Mouse (Mus musculus): ENCODE data around the gene Sh2b3. TPM values are rescaled to one million over a fixed set of nuclear protein-coding genes. Genes with fewer than 3 reads are reported as not detected.

Gene Sh2b3
- total RNA-seq, 2 experiments from 2014 or later = 38.2 to 38.7 TPM

DNA sequence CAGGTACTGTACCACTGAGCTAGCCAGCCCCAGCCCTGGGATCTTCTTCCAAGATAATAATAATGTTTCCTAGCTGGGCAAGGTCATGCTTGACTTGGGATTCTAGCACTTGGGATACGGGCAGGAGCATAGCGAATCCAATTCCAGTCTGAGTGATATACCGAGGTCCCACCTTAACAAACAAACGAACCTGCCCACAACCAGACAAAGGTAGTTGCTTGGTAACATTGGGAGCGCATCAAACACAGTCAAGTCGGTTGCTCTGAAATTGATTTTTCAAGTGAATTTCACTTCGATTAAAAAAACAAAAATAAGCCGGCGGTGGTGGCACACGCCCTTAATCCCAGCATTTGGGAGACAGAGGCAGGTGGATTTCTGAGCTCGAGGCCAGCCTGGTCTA is 8.9 kb upstream of the Sh2b3 start:
- intact Hi-C loops (cut with DNase I) = loop anchor here (10.0 kb wide), 1 partner anchor 52 kb away; no protein-coding TSS in a partner anchor
- no peak for DNase-seq

DNA sequence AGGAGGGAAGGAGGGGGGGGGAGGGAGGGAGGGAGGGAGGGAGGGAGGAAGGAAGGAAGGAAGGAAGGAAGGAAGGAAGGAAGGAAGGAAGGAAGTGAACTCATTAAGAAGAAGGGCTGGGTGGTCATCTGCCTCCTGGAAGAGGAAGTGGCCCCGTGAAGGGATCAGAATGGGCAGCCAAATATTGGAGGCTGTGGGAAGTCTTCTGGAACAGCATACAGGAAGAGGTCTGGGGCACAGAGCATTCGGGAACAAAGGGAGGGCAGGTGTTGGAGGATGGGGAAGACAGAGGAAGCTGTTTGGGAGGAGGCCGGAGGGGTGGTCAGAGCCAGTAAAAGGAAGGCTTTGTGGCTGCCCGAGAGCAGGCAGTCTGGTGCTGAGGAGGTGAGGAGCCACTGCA is 7.9 kb upstream of the Sh2b3 start:
- DNase-seq = no peak
- intact Hi-C loops (cut with DNase I) = loop anchor here (10.0 kb wide), 1 partner anchor 51 kb away; no protein-coding TSS in a partner anchor

DNA sequence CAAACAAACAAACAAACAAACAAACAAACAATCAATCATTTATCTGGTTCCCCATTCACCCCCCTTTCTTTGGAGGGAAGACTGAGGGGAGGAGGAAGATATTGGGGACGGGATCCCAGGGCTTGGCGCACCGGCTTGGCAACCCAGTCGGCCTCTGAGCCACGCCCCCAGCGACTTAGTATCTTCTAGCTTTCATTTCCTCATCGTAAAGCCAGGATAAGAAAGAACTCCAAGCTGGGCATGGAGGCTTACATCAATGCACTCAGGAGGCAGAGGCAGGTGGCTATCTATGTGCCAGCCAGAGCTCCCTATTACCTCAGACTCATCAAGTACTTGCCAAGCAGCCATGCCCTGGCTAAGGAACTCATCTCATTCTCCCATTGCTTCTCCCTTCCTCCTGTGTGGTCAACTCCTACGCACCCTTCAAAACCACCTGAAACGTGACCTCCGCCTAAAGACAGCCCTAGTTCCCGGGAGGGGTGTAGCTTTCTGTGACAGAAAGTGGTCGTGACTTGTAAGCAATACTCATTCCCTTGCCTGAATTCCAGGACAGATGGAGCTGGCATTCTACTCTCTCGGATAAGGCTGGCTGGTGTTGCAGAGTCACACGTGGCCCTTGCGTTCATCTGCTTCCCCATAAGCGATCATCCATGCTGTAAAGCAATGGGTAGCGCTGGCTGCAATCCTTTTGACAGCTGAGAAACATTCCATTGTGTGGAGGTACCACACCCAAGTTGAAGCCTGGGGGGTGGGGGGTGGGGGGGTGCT is 5.9 kb upstream of the Sh2b3 start:
- DNase-seq = no peak
- intact Hi-C loops (cut with DNase I) = loop anchor here (2.0 to 10.0 kb wide), 3 partner anchors 29 to 131 kb away; partner anchors contain the start of gene Atxn2

DNA sequence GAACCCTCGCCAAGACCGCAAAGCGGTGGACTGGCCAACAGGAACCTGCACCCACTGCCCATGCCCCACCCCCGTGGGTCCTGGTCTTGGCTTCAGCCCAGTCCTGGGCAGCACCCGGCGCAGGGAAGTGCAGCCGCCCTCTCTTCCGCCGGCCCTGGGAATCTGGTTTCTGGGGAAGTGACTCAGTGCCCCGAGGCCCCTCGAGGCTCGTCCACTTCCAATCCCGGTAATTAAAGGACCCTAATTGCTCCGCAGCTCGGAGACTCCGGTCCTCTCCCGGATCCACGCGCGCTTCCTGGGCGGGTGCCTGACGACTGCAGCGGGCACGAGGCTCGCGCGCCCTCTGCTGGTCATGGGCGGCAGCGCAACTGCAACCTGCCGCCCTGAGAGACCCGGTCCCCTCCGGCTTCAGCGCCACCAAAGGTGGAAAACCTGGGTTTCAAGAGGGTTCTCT is 5.2 kb upstream of the Sh2b3 start:
- peak; percentile 88 to 92 for DNase-seq
- intact Hi-C loops (cut with DNase I) = loop anchor here (2.0 to 10.0 kb wide), 3 partner anchors 28 to 130 kb away; partner anchors contain the start of gene Atxn2

DNA sequence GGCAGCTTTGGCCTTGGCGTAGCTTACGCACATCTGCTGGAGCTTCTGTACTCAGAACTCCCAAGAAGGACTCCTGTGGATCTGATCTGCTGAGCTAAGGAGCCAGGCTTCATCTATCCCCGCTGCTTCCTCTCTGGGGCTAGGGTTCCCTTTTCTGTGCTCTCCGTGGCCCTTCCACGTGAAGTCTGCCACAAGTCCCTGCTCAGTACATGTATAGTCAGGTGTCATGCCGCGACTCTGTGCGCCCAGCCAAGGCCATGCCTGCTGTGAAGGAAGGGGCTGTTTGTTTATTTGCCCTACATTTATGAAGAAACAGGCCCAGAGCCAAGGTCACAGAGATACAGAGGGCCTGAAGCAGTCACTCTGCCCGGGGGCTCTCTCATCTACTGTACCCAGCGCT is 4.5 kb upstream of the Sh2b3 start:
- intact Hi-C loops (cut with DNase I) = loop anchor here (2.0 to 10.0 kb wide), 3 partner anchors 27 to 130 kb away; partner anchors contain the start of gene Atxn2
- no peak for DNase-seq

DNA sequence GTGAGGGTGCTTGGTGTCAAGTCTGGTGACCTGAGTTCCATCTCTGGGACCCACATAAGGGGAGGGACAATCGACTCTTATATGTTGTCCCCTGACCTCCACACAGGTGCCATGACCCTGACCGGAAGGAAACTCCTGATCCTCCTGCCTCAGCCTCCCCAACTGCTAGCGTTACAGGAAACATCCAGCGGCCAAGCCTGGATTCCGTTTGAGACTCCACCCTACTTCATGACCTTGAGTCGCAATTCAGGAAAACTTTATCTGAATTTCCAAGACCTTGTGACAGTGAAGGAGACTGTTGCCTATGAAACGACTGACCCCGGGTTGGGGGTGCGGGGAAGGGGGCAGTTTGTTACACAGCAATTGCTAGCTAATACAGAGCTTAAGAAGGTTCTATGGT is 4.1 kb upstream of the Sh2b3 start:
- DNase-seq = no peak
- intact Hi-C loops (cut with DNase I) = loop anchor here (5.0 to 10.0 kb wide), 2 partner anchors 47 to 129 kb away; partner anchors contain the start of gene Atxn2

DNA sequence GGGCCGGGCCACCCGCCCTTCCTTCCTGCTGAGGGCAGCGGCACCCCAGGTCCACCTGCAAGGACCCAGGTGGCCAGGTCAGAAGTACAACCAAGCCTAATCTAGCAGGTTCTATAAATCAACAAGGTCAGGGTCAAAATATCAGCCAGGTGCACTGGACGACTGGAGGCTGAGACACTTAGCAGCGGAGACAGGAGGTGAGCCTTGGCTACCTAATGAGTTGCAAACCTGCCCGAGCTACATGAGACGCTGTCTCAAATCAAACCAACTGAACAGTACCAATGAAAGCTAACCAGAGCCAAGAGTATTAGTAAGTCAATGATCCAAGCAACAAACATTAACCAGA is 1.7 kb upstream of the Sh2b3 start:
- intact Hi-C loops (cut with DNase I) = no loop called here
- no peak for DNase-seq

DNA sequence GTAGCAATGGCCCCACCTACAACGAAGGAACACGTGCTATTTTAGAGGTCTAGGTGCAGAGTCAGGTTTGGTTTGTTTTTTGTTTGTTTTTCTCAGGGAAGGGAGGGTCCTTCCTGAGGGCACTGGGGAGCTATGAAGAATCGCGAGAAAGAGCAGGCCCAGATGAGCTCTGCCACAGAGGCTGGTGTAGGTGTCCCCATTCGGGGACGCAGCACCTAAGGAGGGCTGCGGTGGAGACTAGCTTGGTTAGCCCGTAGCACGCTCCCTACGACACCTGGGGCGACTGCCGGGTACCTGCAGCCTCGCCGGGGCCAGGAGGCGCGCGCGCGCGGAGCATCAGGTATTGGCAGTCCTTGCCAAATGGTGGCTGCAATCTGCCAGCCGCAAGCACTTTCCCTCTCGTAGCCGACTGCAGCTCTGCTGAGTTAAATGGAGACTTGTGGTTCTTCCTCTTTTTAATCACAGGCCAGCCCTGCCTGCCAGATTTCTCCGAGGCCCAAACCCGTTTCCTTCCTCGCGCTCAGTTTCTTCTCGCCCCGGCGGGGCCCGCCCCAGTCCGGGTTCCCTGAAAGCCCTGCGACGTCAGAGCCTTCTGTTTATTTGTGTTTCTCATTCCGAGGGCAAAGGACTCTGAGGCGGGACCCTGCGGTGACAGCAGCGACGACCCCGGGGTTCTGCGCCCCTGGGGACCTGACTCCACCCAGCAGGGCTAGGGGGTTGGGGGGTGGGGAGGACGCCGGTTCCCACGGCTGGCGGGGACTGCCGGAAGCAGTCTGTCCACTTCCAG is 1.1 kb upstream of the Sh2b3 start:
- peak; percentile 76 to 79 for DNase-seq
- intact Hi-C loops (cut with DNase I) = no loop called here

DNA sequence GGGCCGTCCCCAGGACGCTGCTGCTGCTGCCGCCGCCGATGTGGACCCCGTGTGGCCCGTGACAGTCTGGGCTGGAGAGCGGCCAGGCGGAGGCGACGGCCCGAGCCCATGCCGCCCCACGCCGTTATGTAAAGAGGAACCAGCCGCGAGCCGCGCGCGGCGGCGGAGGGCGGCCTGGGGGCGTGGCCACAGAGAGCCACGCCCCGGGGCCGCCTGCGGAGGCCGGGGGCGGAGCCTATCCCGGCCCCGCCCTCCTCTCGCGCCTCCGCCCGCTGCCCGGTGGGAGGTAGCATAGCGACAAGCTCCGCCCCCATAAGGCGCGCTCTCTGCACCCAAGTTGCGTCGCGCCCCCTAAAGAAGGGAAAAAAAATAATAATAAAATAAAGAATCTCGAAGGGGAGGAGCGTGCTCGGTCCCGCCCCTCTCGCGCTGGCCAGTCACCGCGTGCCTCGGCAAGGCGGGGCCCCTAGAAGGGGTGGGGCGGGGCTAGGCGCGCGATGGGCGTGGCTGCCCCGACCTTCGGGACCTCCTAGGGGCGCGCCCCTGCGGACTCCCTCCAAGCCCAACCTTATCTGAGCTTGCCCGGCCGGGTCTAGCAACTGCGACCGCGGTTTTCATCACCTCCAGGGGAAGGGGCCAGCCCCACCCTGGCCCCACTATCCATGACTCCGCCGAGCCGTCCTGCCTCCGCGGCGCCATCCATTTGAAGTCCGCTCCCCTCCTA is 592 bp downstream of the Sh2b3 start:
- peak; percentile 92 to 93 for DNase-seq
- intact Hi-C loops (cut with DNase I) = no loop called here

DNA sequence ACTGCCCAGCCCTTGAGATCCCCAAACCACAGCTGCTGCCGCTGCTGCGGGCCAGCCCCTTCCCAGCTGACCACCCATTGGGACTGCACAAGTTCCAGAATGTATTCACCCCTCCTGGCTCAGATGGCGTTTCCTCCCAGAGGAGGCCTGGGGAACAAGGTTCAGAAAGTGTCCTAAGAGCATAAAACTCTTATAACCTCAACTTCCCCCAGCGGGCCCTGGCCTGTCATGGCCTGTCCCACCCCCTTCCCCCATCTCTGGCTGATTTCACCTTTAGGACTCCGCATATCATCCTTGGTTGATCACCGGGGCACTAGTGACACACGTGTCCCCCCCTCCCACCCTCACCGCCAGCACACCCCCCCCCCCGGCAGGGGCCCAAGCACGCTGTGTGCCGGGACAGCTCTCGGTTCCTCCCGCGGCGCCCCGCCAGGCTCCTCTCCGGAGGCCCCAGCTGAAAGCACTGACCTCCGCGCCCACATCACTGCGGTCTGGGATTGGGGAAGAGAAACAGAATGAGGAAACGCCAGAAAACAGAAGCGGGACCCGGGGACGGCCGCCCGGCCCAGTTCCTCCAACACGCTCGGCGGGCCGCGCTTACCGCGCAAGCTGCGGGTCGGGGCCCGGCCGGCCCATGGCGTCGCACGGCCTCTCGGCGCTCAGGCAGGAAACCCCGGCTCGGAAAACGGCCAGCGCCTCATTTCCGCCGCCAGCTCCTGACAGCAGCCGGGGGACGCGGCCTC is 1.3 kb downstream of the Sh2b3 start:
- intact Hi-C loops (cut with DNase I) = no loop called here
- DNase-seq = peak; percentile 51 to 88

DNA sequence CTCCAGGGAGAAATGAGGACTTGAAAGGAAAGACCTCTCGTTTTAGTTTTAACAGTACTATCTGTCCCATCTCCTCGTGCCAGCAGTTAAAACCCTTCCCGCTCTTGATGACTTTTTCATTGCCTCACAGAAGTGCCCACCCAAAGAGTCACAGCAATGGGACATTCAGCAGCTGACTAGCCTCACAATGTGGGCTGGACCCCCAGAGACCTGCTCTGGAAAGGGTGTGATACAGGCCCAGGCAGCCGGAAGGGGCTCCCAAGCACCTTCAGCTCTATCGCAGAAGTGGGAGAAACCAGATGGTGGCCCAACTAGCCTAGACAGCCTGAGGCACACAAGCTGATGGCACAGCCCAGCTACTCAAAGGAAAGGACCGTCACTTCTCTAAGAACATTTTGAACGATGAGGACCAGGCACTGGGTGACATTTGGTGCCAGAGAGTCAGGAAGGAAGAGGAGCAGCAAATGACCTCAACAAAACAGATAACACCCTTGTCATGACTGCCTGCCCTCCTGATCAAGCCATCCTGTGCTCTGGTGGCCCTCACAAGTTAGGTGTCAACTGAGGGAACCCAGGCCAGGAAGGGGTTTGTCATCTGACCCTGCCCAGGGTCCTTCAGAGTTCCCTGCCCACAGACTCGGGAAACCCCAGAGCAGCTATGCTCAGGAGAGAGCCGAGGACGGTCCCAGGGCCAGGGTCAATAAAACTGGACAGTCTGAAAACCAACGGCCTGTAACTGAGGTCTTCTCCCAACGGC is 2.3 kb downstream of the Sh2b3 start:
- no peak for DNase-seq
- intact Hi-C loops (cut with DNase I) = no loop called here

DNA sequence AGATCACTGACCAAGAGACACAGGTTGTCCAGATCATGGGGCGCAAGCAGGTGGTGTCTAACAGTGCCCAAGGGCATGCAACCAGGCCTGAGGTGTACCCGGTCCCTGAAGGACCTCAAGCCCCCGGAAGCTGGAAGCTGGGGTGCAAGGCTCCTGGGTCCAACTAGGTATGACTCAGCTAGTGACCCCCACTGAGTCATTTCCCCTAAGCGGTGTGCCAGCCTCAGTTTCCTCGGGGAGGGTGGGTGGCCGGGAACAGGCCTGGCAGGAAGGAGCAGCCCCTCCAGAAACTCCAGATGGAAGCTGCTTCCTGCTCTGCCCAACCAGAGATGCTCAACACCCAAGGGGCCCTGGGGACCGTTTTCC is 3.2 kb downstream of the Sh2b3 start:
- DNase-seq = no peak
- intact Hi-C loops (cut with DNase I) = no loop called here

DNA sequence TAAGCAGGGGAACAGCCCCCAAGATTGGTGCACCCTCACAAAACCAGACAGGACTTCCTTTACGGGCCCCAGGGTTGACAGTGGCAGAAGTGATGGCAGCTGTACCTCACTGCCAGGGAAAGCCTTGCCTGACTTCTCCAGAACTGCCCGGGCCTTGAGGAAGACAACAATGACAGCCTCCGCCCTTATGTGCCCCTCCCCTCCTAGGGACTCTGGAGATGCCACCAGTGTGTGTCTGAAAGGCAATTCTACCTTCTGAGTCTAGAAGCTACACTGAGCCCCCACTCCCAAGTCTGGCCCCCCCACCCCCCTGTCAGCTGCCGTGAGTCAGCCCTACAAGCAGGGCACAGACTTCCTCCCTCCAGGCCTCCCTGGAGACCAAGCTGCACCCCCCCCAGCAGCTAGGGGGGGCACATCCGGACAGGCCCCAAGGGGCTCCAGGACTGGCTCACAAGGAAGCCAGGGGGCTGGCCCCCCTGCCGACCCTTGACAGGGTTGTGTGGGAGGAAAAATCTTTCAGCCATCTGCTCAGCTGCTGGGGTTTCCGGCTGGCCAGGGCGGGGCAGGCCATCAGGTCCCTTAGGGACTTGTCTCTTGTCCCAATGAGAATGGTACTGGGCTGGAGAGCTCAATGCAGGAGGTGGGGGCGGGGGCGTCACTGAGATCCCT is 3.7 kb downstream of the Sh2b3 start:
- peak; percentile 83 to 85 for DNase-seq
- intact Hi-C loops (cut with DNase I) = no loop called here

DNA sequence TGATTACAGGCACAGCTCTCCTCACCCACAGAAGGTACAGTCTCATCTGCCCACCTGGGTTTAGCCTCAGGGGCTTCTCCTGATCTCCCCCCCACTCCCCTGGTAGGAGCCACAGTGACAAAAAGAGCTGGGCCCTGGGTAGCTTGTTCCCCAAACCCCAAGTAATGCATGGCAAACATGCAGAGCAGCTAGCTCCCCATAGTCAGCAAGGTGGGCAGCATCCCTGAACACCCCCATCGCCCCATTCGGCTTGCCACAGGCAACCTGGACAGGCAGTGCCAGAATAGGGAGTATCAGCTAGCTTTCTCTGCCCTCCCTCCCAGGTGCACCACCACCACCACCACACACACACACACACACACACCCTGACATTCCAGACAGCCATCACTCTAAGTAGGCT is 4.3 kb downstream of the Sh2b3 start:
- intact Hi-C loops (cut with DNase I) = no loop called here
- DNase-seq = no peak

DNA sequence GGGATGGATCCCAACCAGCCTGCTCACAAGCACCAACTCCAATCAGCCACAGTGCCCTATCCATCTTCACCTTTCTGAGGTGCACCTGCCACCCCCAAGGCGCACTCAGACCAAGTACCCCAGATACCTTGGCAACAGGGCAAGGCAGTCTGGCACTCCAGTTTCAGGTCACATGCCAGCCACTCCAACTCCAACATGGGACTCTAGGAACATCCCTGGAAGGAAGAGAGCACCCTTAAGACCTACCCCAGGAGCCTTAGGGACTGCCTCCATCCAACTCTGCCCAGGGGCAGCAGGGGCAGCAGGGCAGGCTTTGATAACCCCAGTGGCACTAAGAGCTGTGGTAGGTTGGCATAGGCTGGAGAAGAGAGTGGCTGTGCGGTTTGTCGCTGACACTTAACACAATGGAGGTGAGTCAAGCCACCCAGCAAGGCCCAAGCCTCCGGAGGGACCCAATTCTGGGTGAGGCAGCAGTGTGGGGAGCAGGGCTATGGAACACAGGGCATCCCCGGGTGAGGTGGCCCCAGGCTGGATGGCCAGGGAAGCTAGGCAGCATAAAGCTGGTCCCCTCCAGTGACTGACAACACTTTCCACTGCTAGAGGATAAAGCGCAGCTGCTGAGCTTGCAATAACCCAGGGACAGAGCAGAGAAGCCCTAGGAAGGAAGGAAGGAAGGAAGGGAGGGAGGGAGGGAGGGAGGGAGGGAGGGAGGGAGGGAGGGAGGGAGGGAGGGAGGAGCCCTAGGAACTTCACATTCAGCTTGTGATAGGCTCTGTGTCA is 4.9 kb downstream of the Sh2b3 start:
- no peak for DNase-seq
- intact Hi-C loops (cut with DNase I) = no loop called here

DNA sequence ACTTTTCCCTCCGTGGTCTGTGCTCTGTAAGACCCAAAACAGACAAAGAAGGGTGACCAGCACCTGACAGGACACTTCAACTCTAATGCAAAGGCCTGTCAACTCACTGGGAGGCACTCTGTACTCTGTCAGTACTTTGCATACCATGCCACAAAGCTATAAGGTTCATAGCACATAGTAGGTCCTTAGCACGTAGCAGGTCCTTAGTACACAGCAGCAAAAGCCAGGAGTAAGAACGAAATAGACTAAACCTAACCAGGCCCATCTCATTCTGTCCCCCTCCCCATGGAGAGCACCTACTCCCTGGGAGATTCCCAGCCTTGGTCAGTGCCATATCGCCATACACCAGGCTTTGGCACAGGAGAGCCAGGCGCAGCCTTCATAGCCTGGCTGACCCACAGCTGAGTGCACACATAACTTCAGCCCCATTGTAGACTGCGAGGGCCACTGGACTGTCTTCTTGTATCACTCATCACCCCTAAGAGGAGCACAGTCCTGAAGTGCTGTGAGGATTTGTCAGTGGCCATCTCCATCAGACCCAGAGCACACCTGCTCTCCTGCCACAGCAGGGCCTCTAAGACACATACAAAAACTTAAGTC is 6.3 kb downstream of the Sh2b3 start:
- intact Hi-C loops (cut with DNase I) = no loop called here
- no peak for DNase-seq

DNA sequence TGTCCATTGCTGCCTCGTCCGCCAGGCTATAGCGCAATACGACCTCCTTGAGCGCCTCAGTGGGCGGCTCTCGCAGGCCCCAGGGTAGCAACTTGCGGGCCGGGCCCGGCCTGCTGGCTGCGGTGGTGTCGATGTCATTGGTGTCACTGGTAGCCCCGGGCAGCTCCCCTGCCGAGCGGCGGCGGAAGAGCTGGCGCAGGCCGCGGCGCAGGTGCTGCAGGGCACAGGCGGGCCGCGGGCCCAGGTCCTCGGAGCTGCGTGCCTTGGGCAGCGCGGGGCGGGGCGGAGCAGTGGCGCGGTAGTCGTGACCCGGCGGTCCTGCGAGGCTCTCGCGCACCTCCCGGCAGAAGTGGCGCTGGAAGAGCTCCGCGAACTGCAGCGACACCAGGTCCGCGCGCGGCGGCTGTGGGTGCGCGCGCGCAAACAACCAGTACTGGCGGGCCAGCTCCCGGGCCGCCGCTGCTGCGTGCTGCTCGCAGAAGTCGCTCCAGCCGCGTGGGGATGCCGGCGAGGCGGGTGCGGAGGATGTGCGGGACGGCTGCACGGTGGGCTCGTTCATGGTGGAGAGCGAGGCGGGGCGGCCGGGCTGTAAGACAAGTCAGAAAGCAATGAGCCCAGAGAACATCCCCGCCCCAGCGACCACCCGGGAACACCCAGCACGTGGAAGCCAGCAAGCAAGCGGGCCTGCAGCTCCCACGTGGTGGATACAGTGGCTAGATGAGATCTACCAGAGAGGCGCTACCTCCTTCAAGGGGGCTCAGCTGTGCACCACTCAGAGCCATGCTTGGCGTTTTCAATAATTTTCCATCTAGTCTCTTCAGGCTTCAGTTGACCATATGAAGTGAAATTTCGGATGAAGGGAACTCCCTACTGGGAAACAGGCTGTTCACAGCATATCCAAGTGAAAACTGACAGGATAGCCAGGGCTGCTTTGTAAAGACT is 8.7 kb downstream of the Sh2b3 start:
- intact Hi-C loops (cut with DNase I) = no loop called here
- DNase-seq = no peak
